Mouse (Mus musculus): Measurements from ENCODE around the gene Hs1bp3.
A peak's percentile ranks its signal among the peaks of the same experiment; 100 is the strongest.

Hs1bp3 gene

GRCm38 (mm10) chr12:8305258-8305657, 8.0 kb upstream of the Hs1bp3 start:
- DNase-seq, result no peak

GRCm38 (mm10) chr12:8306432-8306831, 6.8 kb upstream of the Hs1bp3 start:
- peak; percentile 72 for DNase-seq

- peak; percentile 45 for DNase-seq
Measured at GRCm38 (mm10) chr12:8306910-8307309, 6.3 kb upstream of the Hs1bp3 start.

- DNase-seq, result no peak
Measured at GRCm38 (mm10) chr12:8310992-8311391, 2.2 kb upstream of the Hs1bp3 start.

GRCm38 (mm10) chr12:8312266-8312665, 966 bp upstream of the Hs1bp3 start:
- no peak for DNase-seq

- no peak for DNase-seq
Measured at GRCm38 (mm10) chr12:8313773-8314172, 541 bp downstream of the Hs1bp3 start.

GRCm38 (mm10) chr12:8316541-8316940, 3.3 kb downstream of the Hs1bp3 start:
- DNase-seq, result no peak

- peak; percentile 89 for DNase-seq
Measured at GRCm38 (mm10) chr12:8320084-8320713, 7.0 kb downstream of the Hs1bp3 start.

- DNase-seq, result no peak
Measured at GRCm38 (mm10) chr12:8321506-8321905, 8.3 kb downstream of the Hs1bp3 start.

- DNase-seq, result no peak
Measured at GRCm38 (mm10) chr12:8324086-8324485, 10.9 kb downstream of the Hs1bp3 start.

- DNase-seq, result no peak
Measured at GRCm38 (mm10) chr12:8325245-8325942, 12.2 kb downstream of the Hs1bp3 start.

- peak; percentile 45 for DNase-seq
Measured at GRCm38 (mm10) chr12:8325943-8326522, 12.8 kb downstream of the Hs1bp3 start.

GRCm38 (mm10) chr12:8326825-8327674, 13.8 kb downstream of the Hs1bp3 start:
- DNase-seq, result peak; percentile 96

- peak; percentile 59 for DNase-seq
Measured at GRCm38 (mm10) chr12:8327675-8328053, 14.4 kb downstream of the Hs1bp3 start.

GRCm38 (mm10) chr12:8329236-8329635, 16.0 kb downstream of the Hs1bp3 start:
- no peak for DNase-seq

- DNase-seq, result peak; percentile 65
Measured at GRCm38 (mm10) chr12:8331489-8332173, 18.4 kb downstream of the Hs1bp3 start.

- no peak for DNase-seq
Measured at GRCm38 (mm10) chr12:8332174-8332542, 18.9 kb downstream of the Hs1bp3 start.

GRCm38 (mm10) chr12:8333617-8334016, 20.4 kb downstream of the Hs1bp3 start:
- DNase-seq, result no peak

- DNase-seq, result no peak
Measured at GRCm38 (mm10) chr12:8334261-8334660, 21.0 kb downstream of the Hs1bp3 start.

GRCm38 (mm10) chr12:8335503-8335902, 22.3 kb downstream of the Hs1bp3 start:
- DNase-seq, result no peak

- no peak for DNase-seq
Measured at GRCm38 (mm10) chr12:8336601-8337285, 23.5 kb downstream of the Hs1bp3 start.
